Mouse (Mus musculus) hindbrain, embryonic 10.5 days (tissue): ENCODE data around the gene Efcab11. TPM values are rescaled to one million over a fixed set of nuclear protein-coding genes. Genes with fewer than 3 reads are reported as not detected.

Source experiments
- DNase-seq: peaks from one replicate; pipeline ENCODE4 v3.0.0-alpha.2; 2017; ENCODE audit warnings: low spot score
- H3K27ac ChIP-seq: fragments of 300-500 bp; sonication (generic); 2 replicates; pipeline ENCODE4 v1.5.1; 2016; ENCODE audit warnings: mild to moderate bottlenecking, moderate library complexity
- H3K27me3 ChIP-seq: fragments of 300-500 bp; sonication (generic); 2 replicates; pipeline ENCODE4 v1.6.1; 2016; ENCODE audit warnings: mild to moderate bottlenecking; ENCODE audit not compliant: poor library complexity, insufficient read depth, severe bottlenecking
- H3K36me3 ChIP-seq: fragments of 300-500 bp; sonication (generic); 2 replicates; pipeline ENCODE4 v1.6.1; 2016; ENCODE audit warnings: mild to moderate bottlenecking, moderate library complexity
- H3K4me1 ChIP-seq: fragments of 300-500 bp; sonication (generic); replicated peaks from 2 replicates; pipeline ENCODE4 v1.6.1; 2016; ENCODE audit warnings: mild to moderate bottlenecking
- H3K4me3 ChIP-seq: fragments of 300-500 bp; sonication (generic); 2 replicates; pipeline ENCODE4 v1.5.1; 2016; ENCODE audit warnings: mild to moderate bottlenecking, moderate library complexity
- H3K9me3 ChIP-seq: fragments of 300-500 bp; sonication (generic); 2 replicates; pipeline ENCODE4 v1.6.1; 2016; ENCODE audit warnings: mild to moderate bottlenecking, moderate library complexity
- WGBS: fragments of 180-500 bp; shearing (Covaris S2); methylation state at CpG from one replicate; pipeline ENCODE4 v1.1.7; 2016; 5-methylcytosine and 5-hydroxymethylcytosine counted together
- polyA plus RNA-seq: library from polyadenylated mRNA; unstranded; fragments of >200 nt; fragmentation: Nextera tagmentation; extraction: Ambion mirVana; gene quantifications from 2 replicates; pipeline ENCODE4 v1.2.1, GENCODE M21; 2016

The Efcab11 gene
- polyA plus RNA-seq, 1 experiment from 2014 or later: 21.9 TPM

DNA sequence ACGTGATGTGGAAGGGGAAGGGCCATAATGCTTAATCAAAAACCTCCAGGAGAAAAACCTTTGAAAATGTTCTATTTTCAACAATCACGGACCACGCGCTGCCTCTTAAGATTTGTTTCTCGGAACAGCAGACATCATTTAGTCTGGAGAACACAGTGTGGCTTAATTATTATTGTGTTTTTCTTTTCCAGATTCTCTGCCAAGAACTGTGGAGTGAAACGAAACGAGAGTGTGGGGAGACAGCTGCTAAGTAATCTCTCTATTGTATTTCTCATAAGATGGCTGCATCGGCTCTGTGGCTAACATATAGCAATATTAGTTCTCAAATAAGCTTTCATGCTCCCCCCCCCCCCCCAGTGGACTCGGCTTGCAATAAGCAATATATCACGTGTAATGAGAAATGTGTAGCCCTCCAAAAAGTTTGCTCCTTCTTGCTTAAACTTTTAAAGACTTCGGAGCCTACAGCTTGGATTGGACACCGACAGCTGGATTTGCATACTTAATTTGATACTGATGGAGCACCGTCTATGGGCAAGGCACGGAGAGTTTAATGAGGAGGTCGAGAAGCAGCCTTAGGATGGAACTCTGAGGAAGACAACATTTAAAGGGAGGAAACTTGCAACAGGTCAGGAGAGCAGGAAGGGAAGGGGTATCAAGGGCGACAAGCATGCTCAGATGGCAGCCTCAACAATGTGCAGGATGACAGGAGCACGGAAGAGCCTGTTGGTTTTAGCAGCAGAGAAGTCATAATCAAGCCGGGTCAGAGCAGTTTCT lies 127.1 kb downstream of the Efcab11 start:
- H3K27ac ChIP-seq: peak overlapping the region; percentile 60
- no peaks in the 10 kb centered on the region for H3K27me3 ChIP-seq
- DNase-seq: no peak
- 68% methylated on average over 18 of the region's 18 CpGs for WGBS
- no peak overlapping the region for H3K4me3 ChIP-seq
- H3K36me3 ChIP-seq: no peaks in the 10 kb centered on the region
- no peaks in the 10 kb centered on the region for H3K9me3 ChIP-seq
- peaks cover 19% of the 10 kb centered on the region for H3K4me1 ChIP-seq

- no peaks in the 10 kb centered on the region for H3K36me3 ChIP-seq
- WGBS: 90% methylated on average over 9 of the region's 9 CpGs
- H3K4me3 ChIP-seq: no peak overlapping the region
- no peak overlapping the region for H3K27ac ChIP-seq
- peaks cover 19% of the 10 kb centered on the region for H3K4me1 ChIP-seq
- DNase-seq: no peak
- no peaks in the 10 kb centered on the region for H3K9me3 ChIP-seq
- no peaks in the 10 kb centered on the region for H3K27me3 ChIP-seq
Measured at GRCm38 (mm10) chr12:99756213-99756612, 128.0 kb downstream of the Efcab11 start.

GRCm38 (mm10) chr12:99752986-99753385 lies 131.3 kb downstream of the Efcab11 start:
- Histone ChIP-seq H3K27me3 (no peaks in the 10 kb centered on the region), H3K4me3 (no peak overlapping the region), H3K27ac (no peak overlapping the region), H3K4me1 (peaks cover 13% of the 10 kb centered on the region), H3K36me3 (no peaks in the 10 kb centered on the region), H3K9me3 (no peaks in the 10 kb centered on the region)
- no peak for DNase-seq
- WGBS: 84% methylated on average over 11 of the region's 11 CpGs

GRCm38 (mm10) chr12:99749391-99749790 lies 134.8 kb downstream of the Efcab11 start:
- H3K9me3 ChIP-seq: no peaks in the 10 kb centered on the region
- H3K27me3 ChIP-seq: no peaks in the 10 kb centered on the region
- no peaks in the 10 kb centered on the region for H3K4me1 ChIP-seq
- no peak for DNase-seq
- no peak overlapping the region for H3K27ac ChIP-seq
- no peak overlapping the region for H3K4me3 ChIP-seq
- WGBS: 83% methylated on average over 3 of the region's 3 CpGs
- H3K36me3 ChIP-seq: no peaks in the 10 kb centered on the region

DNA sequence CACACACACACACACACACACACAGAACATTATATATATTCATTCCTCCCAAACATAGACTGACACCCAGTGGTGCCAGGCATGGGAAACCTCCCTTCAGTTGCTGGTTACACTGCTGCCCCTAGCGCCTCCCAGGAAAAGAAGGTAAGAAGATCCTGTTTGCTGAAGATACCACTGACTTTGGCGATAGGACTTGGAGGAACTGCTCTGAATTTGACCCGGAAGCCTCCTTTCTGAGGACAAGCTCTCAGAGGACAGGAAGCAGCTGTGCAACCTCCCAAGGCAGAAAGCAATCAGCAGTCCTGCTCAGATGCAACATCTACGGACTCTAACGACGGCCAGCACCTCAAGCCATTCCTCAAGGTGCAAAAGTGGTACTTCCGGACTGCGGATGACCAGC lies 142.6 kb downstream of the Efcab11 start:
- WGBS: 89% methylated on average over 8 of the region's 8 CpGs

GRCm38 (mm10) chr12:99739211-99739610 lies 145.0 kb downstream of the Efcab11 start:
- no peaks in the 10 kb centered on the region for H3K36me3 ChIP-seq
- H3K4me1 ChIP-seq: peaks cover 33% of the 10 kb centered on the region

More for the DNA sequence above, 142.6 kb downstream of the Efcab11 start:
- Histone ChIP-seq H3K9me3 (no peaks in the 10 kb centered on the region), H3K4me3 (no peak overlapping the region), H3K27me3 (no peaks in the 10 kb centered on the region), H3K36me3 (no peaks in the 10 kb centered on the region), H3K4me1 (peaks cover 15% of the 10 kb centered on the region), H3K27ac (no peak overlapping the region)
- no peak for DNase-seq

DNA sequence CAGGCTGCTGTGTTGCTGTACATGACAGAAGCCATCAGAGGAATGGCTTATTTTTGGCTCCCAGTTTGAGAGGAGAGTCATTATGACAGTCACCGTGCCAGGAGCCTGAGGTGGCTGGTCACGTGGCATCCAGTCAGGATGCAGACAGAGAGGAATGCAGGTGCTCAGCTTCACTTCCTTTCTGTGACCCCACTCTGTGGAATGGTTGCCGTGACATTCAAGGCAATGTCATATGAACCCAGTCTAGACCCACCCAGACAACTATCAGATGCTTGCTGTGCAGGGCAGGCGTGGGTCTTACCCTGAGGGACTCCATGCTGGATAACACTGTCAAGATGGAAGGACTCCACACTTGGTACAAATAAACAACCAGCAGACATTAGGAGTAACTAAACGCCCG lies 146.0 kb downstream of the Efcab11 start:
- Histone ChIP-seq H3K9me3 (no peaks in the 10 kb centered on the region), H3K4me1 (peaks cover 33% of the 10 kb centered on the region), H3K27ac (no peak overlapping the region), H3K27me3 (no peaks in the 10 kb centered on the region), H3K4me3 (no peak overlapping the region), H3K36me3 (no peaks in the 10 kb centered on the region)
- DNase-seq: no peak
- 88% methylated on average over 6 of the region's 6 CpGs for WGBS

More at GRCm38 (mm10) chr12:99739211-99739610, 145.0 kb downstream of the Efcab11 start:
- DNase-seq: no peak
- WGBS: 74% methylated on average over 5 of the region's 5 CpGs
- H3K9me3 ChIP-seq: no peaks in the 10 kb centered on the region
- H3K4me3 ChIP-seq: no peak overlapping the region
- H3K27me3 ChIP-seq: no peaks in the 10 kb centered on the region
- no peak overlapping the region for H3K27ac ChIP-seq

GRCm38 (mm10) chr12:99736971-99737370 lies 147.3 kb downstream of the Efcab11 start:
- H3K9me3 ChIP-seq: no peaks in the 10 kb centered on the region
- H3K4me1 ChIP-seq: peaks cover 33% of the 10 kb centered on the region
- no peak for DNase-seq
- H3K27me3 ChIP-seq: no peaks in the 10 kb centered on the region
- 52% methylated on average over 3 of the region's 3 CpGs for WGBS
- H3K36me3 ChIP-seq: 0 out of 2 replicates have a peak, but pooled peaks cover 4% of the 10 kb centered on the region
- no peak overlapping the region for H3K4me3 ChIP-seq
- H3K27ac ChIP-seq: peak overlapping the region; percentile 70

- DNase-seq: no peak
- H3K27ac ChIP-seq: no peak overlapping the region
- WGBS: 58% methylated on average over 10 of the region's 10 CpGs
Measured at GRCm38 (mm10) chr12:99735172-99735571, 149.1 kb downstream of the Efcab11 start.

GRCm38 (mm10) chr12:99724206-99724605 lies 160.0 kb downstream of the Efcab11 start:
- Histone ChIP-seq H3K4me1 (no peaks in the 10 kb centered on the region; the same call in 1 of the 2 replicates), H3K27ac (no peak overlapping the region), H3K27me3 (no peaks in the 10 kb centered on the region), H3K4me3 (no peak overlapping the region), H3K36me3 (no peaks in the 10 kb centered on the region), H3K9me3 (no peaks in the 10 kb centered on the region)
- no peak for DNase-seq
- WGBS: 98% methylated on average over 12 of the region's 12 CpGs

More at GRCm38 (mm10) chr12:99735172-99735571, 149.1 kb downstream of the Efcab11 start:
- 0 out of 2 replicates have a peak, but pooled peaks cover 4% of the 10 kb centered on the region for H3K36me3 ChIP-seq
- H3K27me3 ChIP-seq: no peaks in the 10 kb centered on the region
- H3K4me3 ChIP-seq: no peak overlapping the region
- peaks cover 33% of the 10 kb centered on the region for H3K4me1 ChIP-seq
- H3K9me3 ChIP-seq: no peaks in the 10 kb centered on the region

DNA sequence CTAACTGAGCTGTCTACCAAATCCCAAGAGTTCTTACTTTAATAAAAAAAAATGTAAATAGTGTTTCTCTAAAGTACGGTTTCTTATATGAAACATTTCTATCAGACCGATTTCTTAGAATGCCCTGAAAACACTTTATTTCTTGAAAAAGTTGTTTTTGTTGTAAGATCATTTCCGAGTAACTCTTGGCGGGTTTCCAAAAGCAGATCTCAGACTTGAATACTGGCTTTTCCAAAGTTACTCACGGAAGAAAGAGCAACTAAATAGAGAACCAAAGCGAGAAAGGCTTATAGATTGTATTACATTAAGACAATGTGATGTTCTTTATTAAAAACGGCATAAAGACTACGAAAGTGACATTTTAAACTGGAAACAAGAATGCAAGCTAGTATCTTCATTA lies 160.4 kb downstream of the Efcab11 start:
- H3K4me1 ChIP-seq: no peaks in the 10 kb centered on the region; the same call in 1 of the 2 replicates
- H3K36me3 ChIP-seq: no peaks in the 10 kb centered on the region
- 94% methylated on average over 8 of the region's 8 CpGs for WGBS
- H3K4me3 ChIP-seq: no peak overlapping the region
- H3K27ac ChIP-seq: no peak overlapping the region
- H3K9me3 ChIP-seq: no peaks in the 10 kb centered on the region
- DNase-seq: no peak
- H3K27me3 ChIP-seq: no peaks in the 10 kb centered on the region

DNA sequence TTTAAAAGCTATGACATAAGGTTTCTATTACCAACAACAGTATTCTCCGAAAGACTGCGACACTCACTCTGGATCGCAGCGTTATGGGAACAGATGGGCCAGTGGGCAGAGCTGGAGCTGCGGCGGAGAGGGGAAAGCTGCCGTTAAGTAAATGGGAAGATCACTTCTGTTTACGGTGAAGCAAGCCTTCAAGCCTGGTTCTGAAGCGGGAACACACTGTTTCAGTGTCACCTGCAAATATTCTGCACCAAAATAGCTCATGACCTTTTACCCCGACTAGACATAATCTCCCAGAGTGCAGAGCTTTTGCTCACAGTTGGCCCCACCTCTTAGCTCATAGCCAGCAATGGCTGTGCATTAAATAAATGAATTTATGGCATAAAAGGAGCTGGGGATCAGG lies 162.9 kb downstream of the Efcab11 start:
- no peaks in the 10 kb centered on the region for H3K27me3 ChIP-seq
- no peak for DNase-seq
- H3K4me3 ChIP-seq: no peak overlapping the region
- H3K9me3 ChIP-seq: no peaks in the 10 kb centered on the region
- 88% methylated on average over 10 of the region's 10 CpGs for WGBS
- 0 out of 2 replicates have a peak, but pooled peaks cover 5% of the 10 kb centered on the region for H3K36me3 ChIP-seq
- H3K4me1 ChIP-seq: peaks cover 2% of the 10 kb centered on the region
- H3K27ac ChIP-seq: no peak overlapping the region

DNA sequence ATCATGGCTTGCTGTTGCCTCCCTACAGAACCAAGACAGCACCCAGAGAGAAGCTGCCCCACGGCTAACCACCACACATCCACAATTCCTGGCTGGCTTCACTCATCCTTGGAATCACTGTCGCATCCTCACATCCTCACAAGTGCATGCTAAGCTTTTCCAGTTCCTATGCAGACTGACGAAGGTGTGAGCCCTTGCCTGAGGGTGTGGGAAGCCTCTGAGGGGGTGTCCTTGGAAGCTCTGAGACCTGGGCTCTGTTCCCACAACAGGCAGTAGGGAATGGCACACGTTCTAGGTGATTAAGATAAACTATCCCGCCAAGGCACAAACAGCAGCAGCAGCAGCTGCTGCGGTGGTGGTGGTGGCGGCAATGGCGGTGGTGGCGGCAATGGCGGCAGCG lies 164.5 kb downstream of the Efcab11 start:
- no peaks in the 10 kb centered on the region for H3K27me3 ChIP-seq
- WGBS: 87% methylated on average over 11 of the region's 11 CpGs
- peaks cover 17% of the 10 kb centered on the region for H3K4me1 ChIP-seq
- H3K36me3 ChIP-seq: 0 out of 2 replicates have a peak, but pooled peaks cover 5% of the 10 kb centered on the region
- H3K27ac ChIP-seq: peak overlapping the region; percentile 40
- no peak for DNase-seq
- no peak overlapping the region for H3K4me3 ChIP-seq
- H3K9me3 ChIP-seq: no peaks in the 10 kb centered on the region
